Comparison of ENCODE assay signal across 31 mouse cellular contexts in the genomic region with DNA sequence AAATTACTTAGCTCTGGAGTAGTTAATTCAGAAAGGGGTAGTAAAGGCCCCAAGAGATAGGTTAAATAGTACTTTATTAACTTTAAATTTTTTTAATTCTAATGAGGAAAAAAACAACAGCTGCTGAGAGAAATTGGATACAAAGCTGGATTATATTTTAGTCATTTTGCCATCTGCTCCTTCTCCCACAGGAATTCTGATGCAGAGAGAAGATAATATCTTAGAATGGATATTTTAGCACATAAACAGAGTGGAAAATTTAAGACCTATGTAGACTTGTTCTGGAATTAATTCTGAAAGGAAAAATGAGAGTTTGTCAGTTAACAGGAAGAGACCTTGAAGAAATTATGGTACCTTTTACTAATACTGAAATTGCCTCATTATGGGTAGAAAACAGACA. TPM values are rescaled to one million over a fixed set of nuclear protein-coding genes. Genes with fewer than 3 reads are reported as not detected.
DNase-seq lines count a peak whose midpoint lies in the region; ATAC-seq and TF ChIP-seq lines count a peak whose summit lies in the region.
"Had no signal": no experiment of that assay in that cellular context is flagged by ENCODE, and none has a peak within 500 bp of the region (broad histone marks: within the 10 kb centered on the region; RNA-seq: fewer than 3 reads in every experiment).

No protein-coding gene starts in this region.

- no peaks in the 10 kb centered on the region for H3K9me3 ChIP-seq in lung, postnatal 0 days (ENCODE audit: low read length)
- H3K9me3 ChIP-seq: forebrain, embryonic 10.5 days; forebrain, embryonic 15.5 days; heart, embryonic 12.5 days; heart, embryonic 15.5 days; hindbrain, embryonic 10.5 days had no signal

- H3K27ac ChIP-seq in lung, postnatal 0 days (ENCODE audit: low read length): no peak overlapping the region
- H3K27ac ChIP-seq: forebrain, embryonic 10.5 days; forebrain, embryonic 15.5 days; heart, embryonic 15.5 days; hindbrain, embryonic 10.5 days; hindbrain, embryonic 14.5 days had no signal

- no peak overlapping the region for H3K4me3 ChIP-seq in lung, postnatal 0 days (ENCODE audit: low read depth, low read length)
- H3K4me3 ChIP-seq: forebrain, embryonic 10.5 days; forebrain, embryonic 15.5 days; heart, embryonic 12.5 days; heart, embryonic 15.5 days; hindbrain, embryonic 10.5 days had no signal

- no peak overlapping the region for H3K9ac ChIP-seq in lung, postnatal 0 days (replicated peaks; ENCODE audit: low read depth)
- H3K9ac ChIP-seq: forebrain, embryonic 15.5 days; heart, embryonic 12.5 days; heart, embryonic 15.5 days; hindbrain, embryonic 14.5 days had no signal

- H3K27me3 ChIP-seq in lung, postnatal 0 days (replicated peaks; ENCODE audit: insufficient read depth, low read length): no peaks in the 10 kb centered on the region
- H3K27me3 ChIP-seq: CH12.LX; forebrain, embryonic 15.5 days; heart, embryonic 12.5 days; heart, embryonic 15.5 days had no signal

- no peak for TF ChIP-seq CTCF in lung, postnatal 0 days (IDR thresholded peaks at IDR 0.05)

- H3K36me3 ChIP-seq in lung, postnatal 0 days (ENCODE audit: insufficient read depth, low read length): no peaks in the 10 kb centered on the region
- H3K36me3 ChIP-seq: forebrain, embryonic 10.5 days; forebrain, embryonic 15.5 days; G1E; heart, embryonic 12.5 days; heart, embryonic 15.5 days; hindbrain, embryonic 10.5 days had no signal

- no peak for TF ChIP-seq EP300 in lung, postnatal 0 days (IDR thresholded peaks at IDR 0.05)

- H3K4me1 ChIP-seq in lung, postnatal 0 days (ENCODE audit: insufficient read depth, low read depth, low read length): no peaks in the 10 kb centered on the region
- H3K4me1 ChIP-seq: forebrain, embryonic 10.5 days; forebrain, embryonic 15.5 days; heart, embryonic 12.5 days; heart, embryonic 15.5 days; hindbrain, embryonic 10.5 days had no signal

- H3K4me2 ChIP-seq in lung, postnatal 0 days (replicated peaks; ENCODE audit: low read depth, low read length): no peak overlapping the region
- H3K4me2 ChIP-seq: forebrain, embryonic 15.5 days; heart, embryonic 12.5 days; heart, embryonic 15.5 days; hindbrain, embryonic 14.5 days had no signal

- DNase-seq in frontal cortex, postnatal 10 days (ENCODE audit: low spot score in 2 of 2): no peak
- peak; percentile 26 for DNase-seq in layer of hippocampus, adult 9-10 months (ENCODE audit: low spot score)
- no peak for DNase-seq in layer of hippocampus, adult 8-10 months (ENCODE audit: low spot score in 2 of 2)
- DNase-seq in brain, adult 2 months (ENCODE audit: low read depth, low spot score): peak; percentile 66
- peak; percentile 59 for DNase-seq in telencephalon, adult 2 months (ENCODE audit: low read depth, low spot score)
- DNase-seq in lung, postnatal 0 days (ENCODE audit: low spot score): no peak
- DNase-seq: adrenal gland, postnatal 10 days; adrenal gland, postnatal 36 days; B cell, adult 2 months; cerebellum, adult 18-20 months; cerebellum, adult 9-10 months; cerebellum, postnatal 14 days; gastrocnemius, postnatal 25 days; heart, adult 18-20 months; heart, postnatal 10 days; heart, postnatal 36 days had no signal

- ATAC-seq in frontal cortex, adult (ENCODE audit: low TSS enrichment): peak; percentile 87
- ATAC-seq in lung, postnatal 0 days: no peak
- ATAC-seq: forebrain, embryonic 15.5 days; Patski had no signal

RNA-seq across cellular contexts. Expression of a gene that starts 18.2 kb away (rescaled TPM):
- total RNA-seq in layer of hippocampus, adult 8-10 months (2022): not detected
- not detected in 2 replicates for polyA plus RNA-seq in lung, postnatal 0 days (2015; fragmentation: Nextera tagmentation; extraction: Ambion mirVana)
- total RNA-seq: adrenal gland, adult 18-20 months; adrenal gland, postnatal 10 days; adrenal gland, postnatal 36 days; CH12.LX; gastrocnemius, adult 8-10 months; gastrocnemius, postnatal 25 days; heart, adult 18-20 months; heart, postnatal 10 days; heart, postnatal 36 days had no signal
- polyA plus RNA-seq: embryonic facial prominence, embryonic 11.5 days; forebrain, embryonic 10.5 days; forebrain, embryonic 15.5 days; G1E; gonadal fat pad, adult 2 months; heart, embryonic 12.5 days; hindbrain, embryonic 10.5 days; hindbrain, embryonic 14.5 days; intestine, embryonic 14.5 days; Patski had no signal

RNA-seq across cellular contexts. Expression of a gene that starts 55.8 kb away (rescaled TPM):
- not detected for total RNA-seq in layer of hippocampus, adult 8-10 months (2022)
- 0.04 TPM in 1 of 2 replicates, not detected in the other for polyA plus RNA-seq in lung, postnatal 0 days (2015; fragmentation: Nextera tagmentation; extraction: Ambion mirVana)
- total RNA-seq: adrenal gland, adult 18-20 months; adrenal gland, postnatal 10 days; adrenal gland, postnatal 36 days; CH12.LX; gastrocnemius, adult 8-10 months; gastrocnemius, postnatal 25 days; heart, adult 18-20 months; heart, postnatal 10 days; heart, postnatal 36 days had no signal
- polyA plus RNA-seq: embryonic facial prominence, embryonic 11.5 days; forebrain, embryonic 10.5 days; forebrain, embryonic 15.5 days; G1E; gonadal fat pad, adult 2 months; heart, embryonic 12.5 days; heart, embryonic 15.5 days; hindbrain, embryonic 10.5 days; hindbrain, embryonic 14.5 days; intestine, embryonic 14.5 days; Patski had no signal

Comparison
In these comparisons a context has a peak if more than half of its experiments do, and no peak if none do; other contexts are left out.
1. DNase-seq: peak in layer of hippocampus, adult 9-10 months (single experiment), brain, adult 2 months (single experiment) and telencephalon, adult 2 months (single experiment); none in frontal cortex, postnatal 10 days (0 of 2), layer of hippocampus, adult 8-10 months (0 of 2) and lung, postnatal 0 days (single experiment).